Mouse (Mus musculus) heart, embryonic 14.5 days (tissue): ENCODE data around the gene Babam1. TPM values are rescaled to one million over a fixed set of nuclear protein-coding genes. Genes with fewer than 3 reads are reported as not detected.

Experiments used
- ATAC-seq: fragments of 200-750 bp; cut with Nextera tagmentation; 2 replicates; pipeline ENCODE4 v1.8.0; 2017; ENCODE audit warnings: low read depth, moderate TSS enrichment; ENCODE audit not compliant: insufficient number of reproducible peaks, insufficient read depth, low FRiP score
- H3K27ac ChIP-seq, 2 experiments: fragments of 200-500 bp in 1 of 2; fragments of 300-500 bp in 1 of 2; sonication (generic) in 1 of 2; replicated peaks in 1 of 2; 2 replicates each; pipeline ENCODE4 v1.5.1; 2012 to 2014; ENCODE audit warnings: low read depth in 2 of 2, low read length in 2 of 2, control low read depth in 1 of 2, mild to moderate bottlenecking in 1 of 2, mixed read lengths in 1 of 2; ENCODE audit not compliant: control insufficient read depth in 1 of 2, insufficient read depth in 1 of 2
- H3K27me3 ChIP-seq: fragments of 300-500 bp; sonication (generic); 2 replicates; pipeline ENCODE4 v1.6.1; 2014; ENCODE audit warnings: mild to moderate bottlenecking, low read length, control low read depth; ENCODE audit not compliant: control insufficient read depth, insufficient read depth
- H3K36me3 ChIP-seq: fragments of 300-500 bp; sonication (generic); 2 replicates; pipeline ENCODE4 v1.6.1; 2014; ENCODE audit warnings: mild to moderate bottlenecking, control low read depth, low read length, mixed read lengths; ENCODE audit not compliant: control insufficient read depth, insufficient read depth
- H3K4me1 ChIP-seq, 2 experiments: fragments of 200-500 bp in 1 of 2; fragments of 300-500 bp in 1 of 2; sonication (generic) in 1 of 2; 2 replicates each; pipeline ENCODE4 v1.6.1; 2012 to 2014; ENCODE audit warnings: low read length in 2 of 2, control low read depth in 1 of 2, mixed read lengths in 1 of 2; ENCODE audit not compliant: control insufficient read depth in 2 of 2, insufficient read depth in 2 of 2
- H3K4me2 ChIP-seq: fragments of 300-500 bp; sonication (generic); 2 replicates; pipeline ENCODE4 v1.6.1; 2014; ENCODE audit warnings: mild to moderate bottlenecking, low read length
- H3K4me3 ChIP-seq, 2 experiments: fragments of 200-500 bp in 1 of 2; fragments of 300-500 bp in 1 of 2; sonication (generic) in 1 of 2; 2 replicates each; pipeline ENCODE4 v1.5.1; 2012 to 2014; ENCODE audit warnings: low read length in 2 of 2, mild to moderate bottlenecking in 2 of 2, control low read depth in 1 of 2, low read depth in 1 of 2, moderate library complexity in 1 of 2; ENCODE audit not compliant: control insufficient read depth in 1 of 2, insufficient read depth in 1 of 2
- H3K9ac ChIP-seq: fragments of 300-500 bp; sonication (generic); 2 replicates; pipeline ENCODE4 v1.6.1; 2014; ENCODE audit warnings: mild to moderate bottlenecking, low read length
- H3K9me3 ChIP-seq: fragments of 300-500 bp; sonication (generic); 2 replicates; pipeline ENCODE4 v1.6.1; 2016; ENCODE audit warnings: low read length, control low read depth; ENCODE audit not compliant: control insufficient read depth
- WGBS: fragments of 180-500 bp; shearing (Covaris S2); extraction: QIAGEN DNeasy Blood & Tissue Kit; methylation state at CpG from one replicate; pipeline ENCODE4 v1.1.7; 2014; 5-methylcytosine and 5-hydroxymethylcytosine counted together
- polyA plus RNA-seq: library from polyadenylated mRNA; unstranded; fragments of >200 nt; fragmentation: Nextera tagmentation; extraction: Ambion mirVana; gene quantifications from 2 replicates; pipeline ENCODE4 v1.2.1, GENCODE M21; 2014

The Babam1 gene
- polyA plus RNA-seq, 1 experiment from 2014 or later = 86.1 TPM

- no peaks in the 10 kb centered on the region for H3K27me3 ChIP-seq
- no peaks in the 10 kb centered on the region for H3K4me1 ChIP-seq
- no peak overlapping the region for H3K27ac ChIP-seq
- no peaks in the 10 kb centered on the region for H3K9me3 ChIP-seq
- no peak overlapping the region for H3K4me3 ChIP-seq
- peaks cover 5% of the 10 kb centered on the region; the same call in 1 of the 2 replicates for H3K36me3 ChIP-seq
- WGBS = 40% methylated on average over 11 of the region's 11 CpGs
- no peak for ATAC-seq
- H3K4me2 ChIP-seq = no peak overlapping the region
- H3K9ac ChIP-seq = no peak overlapping the region
These were observed 55.1 kb downstream of the Babam1 start for GRCm38 (mm10) chr8:71451777-71452176.

- H3K4me2 ChIP-seq = no peak overlapping the region
- ATAC-seq = no peak
- no peak overlapping the region for H3K27ac ChIP-seq
- H3K27me3 ChIP-seq = no peaks in the 10 kb centered on the region
- no peak overlapping the region for H3K9ac ChIP-seq
- H3K9me3 ChIP-seq = no peaks in the 10 kb centered on the region
- 77% methylated on average over 2 of the region's 2 CpGs for WGBS
- peaks cover 13% of the 10 kb centered on the region for H3K36me3 ChIP-seq
- H3K4me1 ChIP-seq = no peaks in the 10 kb centered on the region
- no peak overlapping the region for H3K4me3 ChIP-seq
These were observed 56.0 kb downstream of the Babam1 start for GRCm38 (mm10) chr8:71452669-71453068.

Other genes with a start within 250 kb of the Babam1 start
- 16.8 and 17.9 TPM in 2 replicates for gene Myo9b, start 124.1 kb upstream of the Babam1 start, polyA plus RNA-seq
- gene Haus8, start 123.9 kb upstream of the Babam1 start, polyA plus RNA-seq = 134 and 144 TPM in 2 replicates
- 87.1 and 95.4 TPM in 2 replicates for gene Use1, start 30.0 kb upstream of the Babam1 start, polyA plus RNA-seq
- gene Ocel1, start 25.6 kb upstream of the Babam1 start, polyA plus RNA-seq = 3.6 TPM in 2 replicates
- 57.1 and 62.4 TPM in 2 replicates for gene Nr2f6, start 14.9 kb upstream of the Babam1 start, polyA plus RNA-seq
- gene Ushbp1, start 1.1 kb upstream of the Babam1 start, polyA plus RNA-seq = 10.8 TPM in 2 replicates
- 16.7 and 20.7 TPM in 2 replicates for gene Ankle1, start 9.1 kb downstream of the Babam1 start, polyA plus RNA-seq
- gene Abhd8, start 66.8 kb downstream of the Babam1 start, polyA plus RNA-seq = 20.8 and 29.2 TPM in 2 replicates
- 191 and 193 TPM in 2 replicates for gene Mrpl34, start 68.1 kb downstream of the Babam1 start, polyA plus RNA-seq
- 76.7 and 79.1 TPM in 2 replicates for gene Dda1, start 72.3 kb downstream of the Babam1 start, polyA plus RNA-seq
- 1.5 and 1.8 TPM in 2 replicates for gene Ano8, start 89.1 kb downstream of the Babam1 start, polyA plus RNA-seq
- 3.3 and 4.4 TPM in 2 replicates for gene Gtpbp3, start 91.2 kb downstream of the Babam1 start, polyA plus RNA-seq
- gene Plvap, start 114.9 kb downstream of the Babam1 start, polyA plus RNA-seq = 109 and 121 TPM in 2 replicates
- 0.35 and 0.89 TPM in 2 replicates for gene Ccdc194, start 128.8 kb downstream of the Babam1 start, polyA plus RNA-seq
- gene Bst2, start 140.6 kb downstream of the Babam1 start, polyA plus RNA-seq = 10.8 and 19.0 TPM in 2 replicates
- 62.2 and 64.0 TPM in 2 replicates for gene Mvb12a, start 146.1 kb downstream of the Babam1 start, polyA plus RNA-seq
- 0.53 TPM in 1 of 2 replicates, not detected in the other for gene Tmem221, start 162.0 kb downstream of the Babam1 start, polyA plus RNA-seq
- not detected in 2 replicates for gene Nxnl1, start 169.7 kb downstream of the Babam1 start, polyA plus RNA-seq
- gene Slc27a1, start 172.0 kb downstream of the Babam1 start, polyA plus RNA-seq = 14.6 and 15.3 TPM in 2 replicates
- 199 and 201 TPM in 2 replicates for gene Pgls, start 195.3 kb downstream of the Babam1 start, polyA plus RNA-seq
- 1.4 and 1.5 TPM in 2 replicates for gene Fam129c, start 200.8 kb downstream of the Babam1 start, polyA plus RNA-seq
- 58.1 and 61.6 TPM in 2 replicates for gene Colgalt1, start 214.1 kb downstream of the Babam1 start, polyA plus RNA-seq